Mouse (Mus musculus): Measurements from ENCODE around the gene Pick1.

DNA sequence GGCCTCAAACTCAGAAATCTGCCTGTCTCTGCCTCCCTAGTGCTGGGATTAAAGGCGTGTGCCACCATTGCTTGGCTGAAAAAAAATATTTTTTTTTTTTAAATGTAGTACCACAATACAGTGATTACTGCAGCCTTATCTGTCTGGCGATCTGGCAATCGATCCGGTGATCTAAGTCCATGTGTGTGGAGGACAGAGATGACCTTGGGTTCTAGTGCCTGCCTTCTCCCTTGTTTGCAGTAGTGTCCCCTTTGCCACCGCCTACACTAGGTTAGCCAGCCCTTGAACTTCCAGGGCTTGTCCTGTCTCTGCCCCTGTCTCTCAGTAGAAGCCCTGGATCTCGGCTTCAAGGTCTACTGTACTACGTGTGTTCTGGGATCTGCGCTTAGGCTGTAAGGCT is 41.2 kb upstream of the Pick1 start:
- TF ChIP-seq HCFC1 (IDR thresholded peaks at IDR 0.05; ENCODE audit: borderline replicate concordance, insufficient read depth, low read length) = no peak
- no peak for TF ChIP-seq CHD2 (IDR thresholded peaks at IDR 0.05; ENCODE audit: low read depth, low read length)
- no peak for TF ChIP-seq MAFK (IDR thresholded peaks at IDR 0.05; ENCODE audit: insufficient read depth, low read depth, low read length)
- TF ChIP-seq ZC3H11A (IDR thresholded peaks at IDR 0.05; ENCODE audit: borderline replicate concordance, low read depth, low read length) = no peak
- TF ChIP-seq ZNF384 (IDR thresholded peaks at IDR 0.05; ENCODE audit: low read depth, low read length) = no peak

Data from ES-E14 (cell line).